Mouse (Mus musculus): ENCODE results near the gene Taf1c.

Gene Taf1c

GRCm38 (mm10) chr8:119574437-119575365 is 30.3 kb downstream of the Taf1c start, which contains the start of the genes Hsdl1 and Dnaaf1:
Gene Hsdl1, minus strand, starts transcription at chr8:119575183.
Gene Dnaaf1, plus strand, starts transcription at chr8:119575235.
- DNase-seq (ENCODE audit: low spot score in 2 of 2): peak; percentile 96 to 98

GRCm38 (mm10) chr8:119572411-119572810 is 32.6 kb downstream of the Taf1c start:
- no peak for DNase-seq (ENCODE audit: low spot score in 2 of 2)

GRCm38 (mm10) chr8:119571135-119571534 is 33.9 kb downstream of the Taf1c start:
- no peak for DNase-seq (ENCODE audit: low spot score in 2 of 2)

GRCm38 (mm10) chr8:119569881-119570280 is 35.1 kb downstream of the Taf1c start:
- no peak for DNase-seq (ENCODE audit: low spot score in 2 of 2)

GRCm38 (mm10) chr8:119568951-119569350 is 36.1 kb downstream of the Taf1c start:
- no peak for DNase-seq (ENCODE audit: low spot score in 2 of 2)

- DNase-seq (ENCODE audit: low spot score in 2 of 2): no peak
Measured at GRCm38 (mm10) chr8:119568251-119568650, 36.8 kb downstream of the Taf1c start.

- DNase-seq (ENCODE audit: low spot score in 2 of 2): no peak
Measured at GRCm38 (mm10) chr8:119566367-119566766, 38.7 kb downstream of the Taf1c start.

- DNase-seq (ENCODE audit: low spot score in 2 of 2): peak in 1 of 2 experiments; percentile 24
Measured at GRCm38 (mm10) chr8:119563849-119564251, 41.2 kb downstream of the Taf1c start.

- DNase-seq (ENCODE audit: low spot score in 2 of 2): no peak
Measured at GRCm38 (mm10) chr8:119559402-119559720, 45.7 kb downstream of the Taf1c start.

GRCm38 (mm10) chr8:119558603-119559401 is 46.2 kb downstream of the Taf1c start, which contains the start of gene Mbtps1:
Gene Mbtps1, minus strand, starts transcription at chr8:119558735.
- peak; percentile 94 to 99 for DNase-seq (ENCODE audit: low spot score in 2 of 2)

- DNase-seq (ENCODE audit: low spot score in 2 of 2): peak in 1 of 2 experiments; percentile 73
Measured at GRCm38 (mm10) chr8:119557821-119558602, 47.0 kb downstream of the Taf1c start.

- DNase-seq (ENCODE audit: low spot score in 2 of 2): no peak
Measured at GRCm38 (mm10) chr8:119557132-119557531, 47.9 kb downstream of the Taf1c start.

GRCm38 (mm10) chr8:119555861-119556260 is 49.2 kb downstream of the Taf1c start:
- DNase-seq (ENCODE audit: low spot score in 2 of 2): no peak

GRCm38 (mm10) chr8:119552967-119553366 is 52.1 kb downstream of the Taf1c start:
- DNase-seq (ENCODE audit: low spot score in 2 of 2): no peak

GRCm38 (mm10) chr8:119548560-119549113 is 56.4 kb downstream of the Taf1c start:
- no peak for DNase-seq (ENCODE audit: low spot score in 2 of 2)
